Mouse (Mus musculus): Measurements from ENCODE around the gene Gstm4.

Gstm4 gene

GRCm38 (mm10) chr3:108013331-108013871 is 31.3 kb downstream of the Gstm4 start:
- ChIA-PET POLR2A (interaction anchor here in 3 of 4 experiments (0.6 to 7.8 kb wide), 28 partner anchors 10 to 448 kb away, joined by 3 to 71 read pairs (median 6); partner anchors contain the start of genes Gstm2 (in 3 of the 3), Gnai3 (in 2 of the 3), Gstm3 (in 2 of the 3) and Gstm6 (in 2 of the 3)), CTCF (interaction anchor here in 1 of 4 experiments (1.7 kb wide), 1 partner anchor 70 kb away, joined by 4 read pairs; the partner anchor contains the start of gene Gstm6)

GRCm38 (mm10) chr3:108011558-108011957 is 33.1 kb downstream of the Gstm4 start:
- POLR2A ChIA-PET, result interaction anchor here in 2 of 4 experiments (1.1 to 7.8 kb wide), 5 partner anchors 9 to 80 kb away, joined by 3 to 71 read pairs (median 24); partner anchors contain the start of genes Gstm3 (in 1 of the 2) and Gstm7 (in 1 of the 2)
- CTCF ChIA-PET, result interaction anchor here in 1 of 4 experiments (0.7 kb wide), 1 partner anchor 28 kb away, joined by 3 read pairs; no protein-coding TSS in a partner anchor

GRCm38 (mm10) chr3:108010286-108010685 is 34.4 kb downstream of the Gstm4 start:
- ChIA-PET POLR2A (interaction anchor here in 2 of 4 experiments (0.7 to 3.3 kb wide), 8 partner anchors 9 to 56 kb away, joined by 3 to 9 read pairs (median 4); partner anchors contain the start of genes Gstm2 (in 1 of the 2) and Gstm3 (in 1 of the 2)), CTCF (no interaction called here)

GRCm38 (mm10) chr3:108002021-108002420 is 42.7 kb downstream of the Gstm4 start:
- POLR2A ChIA-PET, result interaction anchor here in 3 of 4 experiments (0.5 to 4.6 kb wide), 15 partner anchors 11 to 460 kb away, joined by 3 to 24 read pairs (median 4); partner anchors contain the start of genes Gstm2 (in 3 of the 3), Gstm3 (in 2 of the 3) and Csf1 (in 1 of the 3)
- CTCF ChIA-PET, result interaction anchor here in 2 of 4 experiments (0.9 to 1.0 kb wide), 2 partner anchors 15 to 58 kb away, joined by 4 to 14 read pairs; partner anchors contain the start of gene Gstm6 (in 1 of the 2)

- ChIA-PET CTCF (no interaction called here), POLR2A (interaction anchor here in 1 of 4 experiments (2.8 kb wide), 1 partner anchor 14 kb away, joined by 15 read pairs; the partner anchor contains the start of gene Gstm2)
These were observed 45.2 kb downstream of the Gstm4 start for GRCm38 (mm10) chr3:107999491-107999890.

GRCm38 (mm10) chr3:107998591-107998990 is 46.1 kb downstream of the Gstm4 start:
- POLR2A ChIA-PET, result interaction anchor here in 2 of 4 experiments (4.6 to 4.8 kb wide), 2 partner anchors 13 kb away, joined by 75 to 99 read pairs; partner anchors contain the start of gene Gstm2 (in 2 of the 2)
- CTCF ChIA-PET, result no interaction called here

- POLR2A ChIA-PET, result interaction anchor here (0.6 to 4.8 kb wide), 51 partner anchors 8 to 663 kb away, joined by 3 to 99 read pairs (median 6); partner anchors contain the start of genes Gstm2 (in 4 of the 4), Gstm1 (in 3 of the 4), Gstm3 (in 3 of the 4) and Gstm6 (in 3 of the 4)
- CTCF ChIA-PET, result interaction anchor here (0.5 to 1.5 kb wide), 13 partner anchors 10 to 207 kb away, joined by 3 to 7 read pairs (median 4); partner anchors contain the start of genes Gstm2 (in 3 of the 4), Gstm1 (in 1 of the 4) and Gstm6 (in 1 of the 4)
These were observed 48.1 kb downstream of the Gstm4 start for GRCm38 (mm10) chr3:107996576-107996975.

GRCm38 (mm10) chr3:107995974-107996373 is 48.7 kb downstream of the Gstm4 start:
- POLR2A ChIA-PET, result interaction anchor here (0.6 to 4.8 kb wide), 52 partner anchors 9 to 663 kb away, joined by 3 to 99 read pairs (median 5); partner anchors contain the start of genes Gstm2 (in 4 of the 4), Gstm1 (in 3 of the 4), Gstm3 (in 3 of the 4) and Gstm4 (in 3 of the 4)
- CTCF ChIA-PET, result interaction anchor here in 3 of 4 experiments (0.5 to 2.3 kb wide), 10 partner anchors 10 to 207 kb away, joined by 3 to 10 read pairs (median 4); partner anchors contain the start of genes Gstm2 (in 3 of the 3), Gstm1 (in 1 of the 3) and Gstm6 (in 1 of the 3)

Measured in embryonic stem cell, embryonic (primary cell).